Mouse (Mus musculus) kidney, adult 2 months (tissue): Measurements from ENCODE around the gene Zswim5. TPM values are rescaled to one million over a fixed set of nuclear protein-coding genes. Genes with fewer than 3 reads are reported as not detected.

Source experiments
- DNase-seq: peaks from one replicate; pipeline ENCODE4 v3.0.0; 2021
- H3K27ac ChIP-seq: fragments of 200-500 bp; 2 replicates; pipeline ENCODE4 v1.5.1; 2012; ENCODE audit warnings: low read depth, low read length, control low read depth, inconsistent platforms; ENCODE audit not compliant: insufficient read depth
- H3K27me3 ChIP-seq: fragments of 200-500 bp; replicated peaks from 2 replicates; pipeline ENCODE4 v1.6.1; 2012; ENCODE audit warnings: mild to moderate bottlenecking, moderate library complexity, low read length, inconsistent platforms; ENCODE audit not compliant: control insufficient read depth, insufficient read depth
- H3K36me3 ChIP-seq: fragments of 200-500 bp; 2 replicates; pipeline ENCODE4 v1.6.1; 2012; ENCODE audit warnings: mild to moderate bottlenecking, moderate library complexity, low read length, inconsistent platforms; ENCODE audit not compliant: control insufficient read depth, insufficient read depth
- H3K4me1 ChIP-seq: fragments of 200-500 bp; 2 replicates; pipeline ENCODE4 v1.6.1; 2011; ENCODE audit warnings: low read length; ENCODE audit not compliant: control insufficient read depth, insufficient read depth
- H3K4me3 ChIP-seq: fragments of 200-500 bp; 2 replicates; pipeline ENCODE4 v1.5.1; 2011; ENCODE audit warnings: mild to moderate bottlenecking, low read depth, low read length, control low read depth; ENCODE audit not compliant: insufficient read depth
- CTCF ChIP-seq: fragments of 200-500 bp; conservative IDR thresholded peaks from 2 replicates; pipeline ENCODE4 v1.5.1; 2011; ENCODE audit warnings: low read depth, mild to moderate bottlenecking, control low read depth, low read length, moderate library complexity, mixed read lengths; ENCODE audit not compliant: insufficient read depth, insufficient read length
- POLR2A ChIP-seq: fragments of 200-500 bp; IDR thresholded peaks from one replicate; pipeline ENCODE4 v1.6.1; 2011; ENCODE audit warnings: low read depth, low read length, control low read depth
- WGBS: fragments of 180-500 bp; shearing (Covaris S2); methylation state at CpG from one replicate; pipeline ENCODE4 v1.1.7; 2018; 5-methylcytosine and 5-hydroxymethylcytosine counted together
- polyA plus RNA-seq: library from polyadenylated mRNA; depleted of rRNA; stranded (reverse); fragments of >200 nt; gene quantifications from 2 replicates; pipeline ENCODE4 v1.2.3, GENCODE M21; 2012; rRNA removed

The Zswim5 gene
- polyA plus RNA-seq, 1 experiment = 7.4 TPM

- 92% methylated on average over 7 of the region's 7 CpGs for WGBS
- TF ChIP-seq CTCF (no peak), POLR2A (no peak)
- Histone ChIP-seq H3K4me3 (no peak overlapping the region), H3K36me3 (no peaks in the 10 kb centered on the region), H3K27me3 (no peaks in the 10 kb centered on the region), H3K27ac (no peak overlapping the region), H3K4me1 (no peaks in the 10 kb centered on the region; the same call in 1 of the 2 replicates)
- no peak for DNase-seq
Observed at GRCm38 (mm10) chr4:117018327-117018726, 141.2 kb downstream of the Zswim5 start.

DNA sequence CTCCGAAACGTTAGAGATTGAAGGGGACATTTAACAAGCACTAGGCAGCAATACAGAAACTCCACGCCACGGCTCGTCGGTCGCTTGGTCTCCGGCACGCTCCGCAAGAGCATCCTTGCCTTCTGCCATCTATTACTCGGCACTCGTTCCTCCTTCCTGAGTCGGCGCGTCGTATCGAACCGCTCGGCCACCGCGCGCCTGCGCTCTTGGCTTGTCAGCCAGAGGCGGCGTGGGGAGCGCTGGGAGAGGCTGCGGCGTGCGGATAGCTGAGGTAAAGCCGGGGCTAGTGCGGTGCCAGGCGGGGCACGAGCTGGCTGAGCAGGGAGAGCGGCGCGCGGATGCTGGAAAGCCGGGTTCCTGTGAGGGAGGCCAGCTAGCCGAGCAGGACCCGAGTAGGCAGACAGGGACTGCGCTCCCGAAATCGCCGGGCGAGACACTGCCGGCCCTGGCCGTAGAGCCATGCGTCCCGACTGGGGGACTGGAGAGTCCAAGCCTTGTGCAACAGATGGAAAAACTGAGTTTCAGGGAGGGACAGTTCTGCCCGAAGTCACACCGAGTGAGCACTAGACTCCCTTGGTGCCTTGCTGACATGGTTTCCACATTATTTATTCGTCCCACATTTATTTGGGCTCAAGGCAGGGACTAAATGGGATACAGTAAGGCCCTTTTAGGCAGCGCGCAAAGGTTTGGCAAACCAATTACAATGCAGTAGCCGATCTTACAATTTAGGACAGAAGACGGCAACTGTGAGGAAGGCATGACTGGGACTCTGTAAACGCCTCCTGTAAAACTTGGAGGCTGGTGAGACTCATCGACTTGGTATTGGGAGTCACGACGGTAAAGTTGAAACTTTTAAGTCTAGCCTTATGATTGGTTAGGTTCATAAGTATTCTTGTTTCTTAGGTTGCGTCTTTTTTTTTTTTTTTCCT lies 142.3 kb downstream of the Zswim5 start, which contains the start of gene Eif2b3:
Gene Eif2b3, plus strand, starts transcription at position 197 of the 929 bp plus-strand sequence.
- WGBS = under 1% methylated on average over 61 of the region's 61 CpGs

DNA sequence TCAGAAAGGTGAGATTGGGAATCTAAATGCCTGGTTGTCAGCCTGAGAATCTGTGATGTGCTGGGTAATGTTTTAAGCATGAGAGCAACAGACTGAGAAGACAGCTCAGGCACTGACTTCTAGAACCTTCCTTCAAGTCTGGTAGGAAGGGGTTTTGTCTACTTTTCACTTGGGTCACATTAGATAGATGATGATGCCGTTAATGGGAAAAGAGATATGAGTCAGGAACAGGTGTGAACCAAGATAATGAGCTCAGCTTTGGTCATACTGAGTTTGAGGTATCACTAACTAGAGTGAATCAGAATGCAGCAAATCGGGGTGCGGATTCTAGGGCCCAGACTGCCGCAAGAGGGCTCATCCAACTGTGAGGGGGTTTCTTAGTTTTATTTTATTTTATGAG lies 146.3 kb downstream of the Zswim5 start:
- no peak for TF ChIP-seq POLR2A
- no peak for TF ChIP-seq CTCF
- no peak for DNase-seq
- H3K27me3 ChIP-seq = no peaks in the 10 kb centered on the region
- H3K4me1 ChIP-seq = no peaks in the 10 kb centered on the region; the same call in 1 of the 2 replicates
- H3K36me3 ChIP-seq = no peaks in the 10 kb centered on the region; the same call in 1 of the 2 replicates
- H3K27ac ChIP-seq = no peak overlapping the region
- no peak overlapping the region for H3K4me3 ChIP-seq
- WGBS = 97% methylated on average over 4 of the region's 4 CpGs

More for the DNA sequence above, 142.3 kb downstream of the Zswim5 start, which contains the start of gene Eif2b3:
- TF ChIP-seq POLR2A (peak; percentile 19), CTCF (no peak)
- DNase-seq = peak; percentile 93
- no peaks in the 10 kb centered on the region; the same call in 1 of the 2 replicates for H3K4me1 ChIP-seq
- peak within 1 kb of the TSS; percentile 88 for H3K4me3 ChIP-seq
- no peaks in the 10 kb centered on the region for H3K27me3 ChIP-seq
- no peak within 1 kb of the TSS for H3K27ac ChIP-seq
- H3K36me3 ChIP-seq = no peaks in the 10 kb centered on the region

- Histone ChIP-seq H3K27ac (no peak overlapping the region), H3K4me1 (no peaks in the 10 kb centered on the region), H3K36me3 (no peaks in the 10 kb centered on the region; the same call in 1 of the 2 replicates), H3K27me3 (no peaks in the 10 kb centered on the region), H3K4me3 (no peak overlapping the region)
- peak; percentile 14 for DNase-seq
- no peak for TF ChIP-seq POLR2A
- peak; percentile 29; the same call in 1 of the 2 replicates for TF ChIP-seq CTCF
- WGBS = 91% methylated on average over 1 of the region's 1 CpGs
Observed at GRCm38 (mm10) chr4:117031105-117031504, 153.9 kb downstream of the Zswim5 start.

Other genes with a start within 250 kb of the Zswim5 start
- 2.5 and 3.9 TPM in 2 replicates for gene Nasp, start 249.4 kb upstream of the Zswim5 start, polyA plus RNA-seq
- 2,926 and 3,067 TPM in 2 replicates for gene Akr1a1, start 225.7 kb upstream of the Zswim5 start, polyA plus RNA-seq
- 282 and 478 TPM in 2 replicates for gene Prdx1, start 191.8 kb upstream of the Zswim5 start, polyA plus RNA-seq
- 28.8 and 30.3 TPM in 2 replicates for gene Mmachc, start 169.0 kb upstream of the Zswim5 start, polyA plus RNA-seq
- 29.2 and 34.5 TPM in 2 replicates for gene Ccdc163, start 168.9 kb upstream of the Zswim5 start, polyA plus RNA-seq
- gene Tesk2, start 156.4 kb upstream of the Zswim5 start, polyA plus RNA-seq = 10.7 and 11.7 TPM in 2 replicates
- 19.2 and 19.6 TPM in 2 replicates for gene Toe1, start 69.7 kb upstream of the Zswim5 start, polyA plus RNA-seq
- 2.7 and 2.9 TPM in 2 replicates for gene Mutyh, start 69.7 kb upstream of the Zswim5 start, polyA plus RNA-seq
- gene Hpdl, start 55.7 kb upstream of the Zswim5 start, polyA plus RNA-seq = 2.1 and 2.5 TPM in 2 replicates
- gene Urod, start 117.0 kb downstream of the Zswim5 start, polyA plus RNA-seq = 107 and 114 TPM in 2 replicates
- 51.9 and 66.1 TPM in 2 replicates for gene Hectd3, start 117.9 kb downstream of the Zswim5 start, polyA plus RNA-seq
- gene Eif2b3, start 142.0 kb downstream of the Zswim5 start, polyA plus RNA-seq = 8.0 and 9.2 TPM in 2 replicates
- gene Ptch2, start 218.7 kb downstream of the Zswim5 start, polyA plus RNA-seq = 5.0 and 7.1 TPM in 2 replicates
- 4.5 and 4.6 TPM in 2 replicates for gene Btbd19, start 248.3 kb downstream of the Zswim5 start, polyA plus RNA-seq
- 0.20 TPM in 1 of 2 replicates, not detected in the other for gene Tctex1d4, start 249.4 kb downstream of the Zswim5 start, polyA plus RNA-seq